Mouse (Mus musculus): Measurements from ENCODE around the gene Man2c1. TPM values are rescaled to one million over a fixed set of nuclear protein-coding genes. Genes with fewer than 3 reads are reported as not detected.
A peak's percentile ranks its signal among the peaks of the same experiment; 100 is the strongest.

Gene Man2c1
- polyA plus RNA-seq, 1 experiment from 2014 or later: 22.3 TPM

DNA sequence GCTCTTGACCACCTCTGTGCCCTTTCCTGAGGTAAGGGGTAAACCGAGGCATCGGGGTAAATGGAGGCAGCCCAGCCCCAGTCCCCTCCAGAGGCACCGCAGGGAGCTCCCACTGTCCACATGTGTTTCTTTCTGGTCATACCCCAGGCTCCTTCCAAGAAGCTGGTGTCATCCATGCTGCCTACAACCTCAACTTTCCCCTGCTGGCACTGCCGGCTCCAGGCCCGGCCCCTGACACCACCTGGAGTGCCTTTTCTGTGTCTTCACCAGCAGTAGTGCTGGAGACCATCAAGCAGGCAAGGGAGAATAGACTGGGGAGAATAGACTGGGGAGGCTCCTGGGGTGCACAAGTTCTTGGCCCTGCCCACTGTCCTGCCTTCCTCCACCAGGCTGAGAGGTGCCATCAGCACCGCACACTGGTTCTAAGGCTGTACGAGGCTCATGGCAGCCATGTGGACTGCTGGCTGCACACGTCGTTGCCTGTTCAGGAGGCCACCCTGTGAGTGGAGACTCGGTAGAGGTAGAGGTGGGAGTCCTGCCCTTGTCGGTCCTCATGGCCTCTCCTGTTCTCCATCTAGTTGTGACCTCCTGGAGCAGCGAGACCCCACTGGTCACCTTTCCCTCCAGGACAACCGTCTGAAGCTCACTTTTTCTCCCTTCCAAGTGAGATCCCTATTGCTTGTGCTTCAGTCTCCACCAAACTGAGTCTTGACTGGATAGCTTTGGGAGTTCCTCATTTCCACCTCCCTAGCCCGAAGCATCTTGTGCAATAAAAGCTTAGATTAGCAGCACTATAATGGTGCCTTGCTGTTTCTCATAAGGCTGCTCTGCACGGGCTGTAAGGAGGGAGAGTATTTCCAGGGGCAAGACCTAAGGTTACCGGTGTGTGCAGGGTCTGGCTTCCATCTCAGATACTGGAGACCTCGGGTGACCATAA is 11.2 kb downstream of the Man2c1 start:
- H3K36me3 ChIP-seq (ENCODE audit: control insufficient read depth, insufficient read depth, low read length): 0 out of 2 replicates have a peak, but pooled peaks cover 9% of the 10 kb centered on the region
- H3K4me2 ChIP-seq (replicated peaks; ENCODE audit: low read depth, low read length): no peak overlapping the region
- DNase-seq (ENCODE audit: low spot score) (no peak), ATAC-seq (ENCODE audit: low FRiP score) (no peak)
- no peaks in the 10 kb centered on the region for H3K9me3 ChIP-seq (ENCODE audit: control insufficient read depth, low read length)
- H3K4me1 ChIP-seq (replicated peaks; ENCODE audit: control insufficient read depth, insufficient read depth, low read length): no peaks in the 10 kb centered on the region
- H3K27ac ChIP-seq (ENCODE audit: low read depth, low read length): no peak overlapping the region
- WGBS: 90% methylated on average over 17 of the region's 17 CpGs
- no peak overlapping the region for H3K9ac ChIP-seq (ENCODE audit: low read depth, low read length)
- H3K27me3 ChIP-seq (ENCODE audit: control insufficient read depth, insufficient read depth, low read length): no peaks in the 10 kb centered on the region
- no peak overlapping the region for H3K4me3 ChIP-seq (ENCODE audit: low read depth, low read length)

DNA sequence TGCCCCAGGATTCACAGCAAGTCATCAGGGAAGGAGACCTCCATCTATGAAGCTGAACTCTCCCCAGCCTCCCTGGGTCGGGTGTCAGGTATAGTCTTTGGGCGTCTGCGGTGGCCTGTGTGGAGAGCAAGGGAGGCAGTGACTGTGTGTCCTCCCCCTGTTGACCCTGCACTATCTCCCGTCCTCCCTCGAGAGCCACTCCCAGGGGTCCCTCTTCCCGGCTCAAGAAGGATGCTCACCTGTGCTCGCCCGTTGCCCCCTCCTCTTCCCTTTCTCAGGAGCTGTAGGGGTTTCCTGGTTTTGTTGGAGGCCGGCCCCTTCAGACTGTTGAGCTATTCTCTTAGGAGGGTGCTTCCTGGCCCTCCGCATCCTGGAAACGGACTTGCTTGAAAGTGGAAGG is 12.7 kb downstream of the Man2c1 start:
- WGBS: 84% methylated on average over 11 of the region's 11 CpGs
- DNase-seq (ENCODE audit: low spot score): no peak
- H3K27ac ChIP-seq (ENCODE audit: low read depth, low read length): no peak overlapping the region
- H3K36me3 ChIP-seq (ENCODE audit: control insufficient read depth, insufficient read depth, low read length): 0 out of 2 replicates have a peak, but pooled peaks cover 6% of the 10 kb centered on the region
- no peaks in the 10 kb centered on the region for H3K4me1 ChIP-seq (replicated peaks; ENCODE audit: control insufficient read depth, insufficient read depth, low read length)
- no peak for ATAC-seq (ENCODE audit: low FRiP score)
- H3K9me3 ChIP-seq (ENCODE audit: control insufficient read depth, low read length): no peaks in the 10 kb centered on the region
- no peak overlapping the region for H3K9ac ChIP-seq (ENCODE audit: low read depth, low read length)
- no peaks in the 10 kb centered on the region for H3K27me3 ChIP-seq (ENCODE audit: control insufficient read depth, insufficient read depth, low read length)
- H3K4me3 ChIP-seq (ENCODE audit: low read depth, low read length): no peak overlapping the region
- H3K4me2 ChIP-seq (replicated peaks; ENCODE audit: low read depth, low read length): no peak overlapping the region

DNA sequence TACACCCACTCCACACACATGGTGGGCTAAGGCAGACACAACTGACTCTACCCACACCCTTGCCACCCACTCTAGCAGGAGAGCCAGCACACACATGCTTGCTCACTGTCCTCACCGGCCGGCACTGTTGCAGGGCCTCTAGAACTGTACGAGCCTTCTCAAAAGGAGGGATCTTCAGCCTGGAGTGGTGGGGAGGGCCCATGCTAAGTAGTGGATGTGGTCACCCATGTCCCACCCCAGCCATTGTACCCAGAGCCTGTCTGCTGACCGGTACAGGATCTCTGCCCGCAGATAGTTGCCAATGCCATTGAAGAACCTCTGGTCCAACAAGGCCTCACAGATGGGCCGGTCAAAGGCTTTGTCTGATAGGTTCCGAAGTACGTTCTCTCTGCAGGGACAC is 14.3 kb downstream of the Man2c1 start:
- Histone ChIP-seq H3K4me1 (replicated peaks; ENCODE audit: control insufficient read depth, insufficient read depth, low read length) (no peaks in the 10 kb centered on the region), H3K9me3 (ENCODE audit: control insufficient read depth, low read length) (no peaks in the 10 kb centered on the region), H3K36me3 (ENCODE audit: control insufficient read depth, insufficient read depth, low read length) (0 out of 2 replicates have a peak, but pooled peaks cover 5% of the 10 kb centered on the region), H3K4me3 (ENCODE audit: low read depth, low read length) (no peak overlapping the region), H3K27me3 (ENCODE audit: control insufficient read depth, insufficient read depth, low read length) (no peaks in the 10 kb centered on the region), H3K27ac (ENCODE audit: low read depth, low read length) (no peak overlapping the region), H3K9ac (ENCODE audit: low read depth, low read length) (no peak overlapping the region), H3K4me2 (replicated peaks; ENCODE audit: low read depth, low read length) (no peak overlapping the region)
- ATAC-seq (ENCODE audit: low FRiP score): no peak
- no peak for DNase-seq (ENCODE audit: low spot score)
- 92% methylated on average over 8 of the region's 8 CpGs for WGBS

DNA sequence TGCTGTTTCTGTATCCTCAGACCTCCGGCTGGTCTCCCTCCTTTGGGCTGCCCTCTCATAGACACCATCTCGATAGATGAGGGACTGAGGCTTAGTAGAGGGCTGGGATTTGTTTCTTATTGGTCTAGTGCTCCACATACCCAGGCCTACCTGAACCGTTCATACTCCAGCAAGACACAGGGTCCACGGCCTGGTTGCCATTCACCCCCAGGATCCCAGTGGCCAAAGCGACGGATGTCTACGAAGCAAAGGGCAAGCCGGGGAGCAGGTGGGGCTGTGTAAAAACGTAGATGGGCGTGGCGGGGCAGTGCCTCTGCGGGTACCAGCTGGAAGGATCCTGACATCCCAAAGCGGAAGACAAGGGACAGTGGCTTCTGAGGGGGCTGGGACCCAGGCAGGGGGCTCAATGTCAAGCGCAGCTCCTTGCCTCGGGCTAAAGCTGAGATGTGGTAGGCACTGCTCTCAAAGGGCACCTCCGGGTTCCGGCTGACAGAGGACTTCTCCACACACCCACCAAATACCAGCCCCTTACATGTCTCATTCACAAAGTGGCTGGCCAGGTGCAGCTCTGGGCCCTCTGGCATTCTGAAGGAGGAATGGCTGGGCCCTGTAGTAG is 16.1 kb downstream of the Man2c1 start:
- Histone ChIP-seq H3K27me3 (ENCODE audit: control insufficient read depth, insufficient read depth, low read length) (no peaks in the 10 kb centered on the region), H3K36me3 (ENCODE audit: control insufficient read depth, insufficient read depth, low read length) (0 out of 2 replicates have a peak, but pooled peaks cover 3% of the 10 kb centered on the region), H3K4me1 (replicated peaks; ENCODE audit: control insufficient read depth, insufficient read depth, low read length) (no peaks in the 10 kb centered on the region), H3K9me3 (ENCODE audit: control insufficient read depth, low read length) (no peaks in the 10 kb centered on the region), H3K27ac (ENCODE audit: low read depth, low read length) (no peak overlapping the region), H3K4me2 (replicated peaks; ENCODE audit: low read depth, low read length) (no peak overlapping the region), H3K9ac (ENCODE audit: low read depth, low read length) (no peak overlapping the region), H3K4me3 (ENCODE audit: low read depth, low read length) (no peak overlapping the region)
- DNase-seq (ENCODE audit: low spot score): no peak
- ATAC-seq (ENCODE audit: low FRiP score): no peak
- 82% methylated on average over 17 of the region's 17 CpGs for WGBS

DNA sequence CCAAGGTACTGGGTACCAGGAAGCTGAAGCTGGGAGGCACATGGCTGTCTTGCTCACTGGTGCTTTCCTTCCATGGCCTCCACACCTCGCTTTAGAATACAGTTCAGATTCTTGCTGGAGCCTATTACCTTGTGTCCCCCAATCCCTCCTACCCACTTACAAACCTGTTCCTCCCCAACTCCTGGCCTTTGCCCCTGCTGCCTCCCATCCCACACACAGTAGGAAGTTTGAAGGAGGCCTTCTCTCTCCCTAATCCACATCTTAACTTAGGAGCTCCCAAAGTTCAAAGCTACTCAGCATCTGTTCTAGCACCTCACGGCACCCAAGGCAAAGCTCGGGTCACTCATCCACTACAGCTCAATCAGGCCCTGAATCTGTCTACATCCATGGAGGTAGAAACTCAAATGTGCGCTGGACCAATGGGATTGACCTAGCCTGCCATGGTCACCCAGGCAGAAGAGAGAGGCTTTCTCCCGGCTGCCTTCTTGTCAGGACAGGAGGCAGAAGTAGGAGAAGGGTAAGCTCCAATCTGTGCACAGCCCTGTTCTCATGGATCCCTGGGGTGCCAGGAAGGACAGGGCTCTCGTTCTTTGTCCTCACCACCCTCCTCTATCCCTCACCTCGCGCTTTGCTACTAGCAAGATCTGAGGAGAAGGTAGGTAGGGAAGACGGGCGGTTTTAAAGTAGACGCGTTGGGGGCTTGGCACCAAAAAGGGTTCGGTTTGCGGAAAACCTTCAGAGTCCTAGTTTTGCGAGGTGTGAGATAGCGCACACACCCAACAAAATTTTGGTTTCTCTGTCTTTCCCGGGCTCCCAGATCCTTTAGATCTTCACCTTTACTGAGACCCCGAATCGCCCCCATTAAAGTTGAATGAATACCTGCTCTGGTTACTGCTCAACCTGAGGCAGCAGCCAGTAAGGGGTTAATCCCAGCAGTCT is 17.0 kb downstream of the Man2c1 start:
- ATAC-seq (ENCODE audit: low FRiP score): peak; percentile 50

DNA sequence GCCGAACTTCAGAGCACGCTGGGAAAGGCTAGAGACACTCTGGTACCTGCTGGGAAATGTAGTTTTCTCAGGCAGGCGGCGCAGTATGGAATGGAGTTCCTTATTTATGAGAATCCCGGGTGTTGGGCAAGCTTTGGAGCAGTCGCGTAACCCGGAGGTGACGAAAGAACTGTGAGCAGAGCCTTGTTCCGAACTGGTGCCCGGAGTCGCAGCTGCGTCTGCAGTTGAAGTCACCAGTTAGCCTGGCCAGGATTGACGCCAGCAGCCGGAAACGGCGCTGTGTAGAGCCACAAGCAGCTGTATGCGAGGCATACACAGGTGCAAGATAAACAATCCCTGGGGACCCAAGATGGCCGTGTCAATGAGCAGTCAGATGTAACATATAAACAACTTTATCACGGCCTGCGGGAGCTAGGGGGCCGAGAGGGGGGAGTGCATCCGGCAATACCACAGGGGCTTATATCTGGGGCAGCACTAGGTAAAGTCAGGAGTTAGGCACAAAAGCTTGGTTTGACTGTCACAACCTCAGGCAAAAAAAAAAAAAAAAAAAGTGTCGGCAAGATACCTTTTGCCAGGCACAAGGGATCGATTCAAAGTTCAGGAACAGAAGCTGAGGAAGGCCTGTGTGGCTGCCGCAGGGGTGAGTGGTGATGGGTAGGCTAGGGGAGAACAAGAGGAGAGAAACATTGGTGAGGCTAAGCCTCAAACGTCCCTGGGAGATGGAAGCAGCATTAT is 17.8 kb downstream of the Man2c1 start, which contains the start of gene Neil1:
Gene Neil1 (minus strand): TSS at position 162 of the 735 bp plus-strand sequence.
- H3K36me3 ChIP-seq (ENCODE audit: control insufficient read depth, insufficient read depth, low read length): no peaks in the 10 kb centered on the region
- H3K9me3 ChIP-seq (ENCODE audit: control insufficient read depth, low read length): no peaks in the 10 kb centered on the region
- peak within 1 kb of the TSS; percentile 50 for H3K4me3 ChIP-seq (ENCODE audit: low read depth, low read length)
- H3K4me1 ChIP-seq (replicated peaks; ENCODE audit: control insufficient read depth, insufficient read depth, low read length): no peaks in the 10 kb centered on the region
- H3K27me3 ChIP-seq (ENCODE audit: control insufficient read depth, insufficient read depth, low read length): no peaks in the 10 kb centered on the region
- H3K4me2 ChIP-seq (replicated peaks; ENCODE audit: low read depth, low read length): peak within 1 kb of the TSS; percentile 53
- peak within 1 kb of the TSS; percentile 79 for H3K27ac ChIP-seq (ENCODE audit: low read depth, low read length)
- 1% methylated on average over 27 of the region's 27 CpGs for WGBS
- peak within 1 kb of the TSS; percentile 69 for H3K9ac ChIP-seq (ENCODE audit: low read depth, low read length)
- ATAC-seq (ENCODE audit: low FRiP score) (peak; percentile 93), DNase-seq (ENCODE audit: low spot score) (peak; percentile 88)

More for the DNA sequence above, 17.0 kb downstream of the Man2c1 start:
- peak; percentile 6 for DNase-seq (ENCODE audit: low spot score)
- H3K9ac ChIP-seq (ENCODE audit: low read depth, low read length): peak overlapping the region; percentile 69
- H3K4me1 ChIP-seq (replicated peaks; ENCODE audit: control insufficient read depth, insufficient read depth, low read length): no peaks in the 10 kb centered on the region
- H3K27me3 ChIP-seq (ENCODE audit: control insufficient read depth, insufficient read depth, low read length): no peaks in the 10 kb centered on the region
- 9% methylated on average over 19 of the region's 19 CpGs for WGBS
- H3K9me3 ChIP-seq (ENCODE audit: control insufficient read depth, low read length): no peaks in the 10 kb centered on the region
- H3K36me3 ChIP-seq (ENCODE audit: control insufficient read depth, insufficient read depth, low read length): no peaks in the 10 kb centered on the region
- peak overlapping the region; percentile 50 for H3K4me3 ChIP-seq (ENCODE audit: low read depth, low read length)
- H3K4me2 ChIP-seq (replicated peaks; ENCODE audit: low read depth, low read length): peak overlapping the region; percentile 53
- H3K27ac ChIP-seq (ENCODE audit: low read depth, low read length): 0 out of 2 replicates have a peak overlapping the region, but pooled peaks have one; percentile 19

DNA sequence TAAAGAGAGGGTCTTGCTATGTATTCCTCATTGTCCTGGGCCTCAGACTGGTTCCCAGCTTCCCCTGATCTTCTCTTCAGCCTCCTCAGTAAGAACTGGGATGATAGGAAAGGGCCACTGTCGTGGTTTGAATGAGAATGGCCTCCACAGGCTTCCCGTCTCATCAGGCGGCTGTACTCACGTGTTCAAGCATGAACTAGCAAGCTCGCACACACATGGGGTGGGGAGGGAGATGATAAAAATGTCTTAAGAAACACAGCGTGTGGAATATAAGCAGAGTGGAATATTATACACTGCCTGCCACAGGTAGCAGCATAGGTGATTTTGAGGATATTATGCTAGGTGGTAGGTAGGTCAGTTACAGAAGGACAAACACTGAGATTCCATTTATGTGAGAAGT is 18.5 kb downstream of the Man2c1 start:
- ATAC-seq (ENCODE audit: low FRiP score) (no peak), DNase-seq (ENCODE audit: low spot score) (no peak)
- no peaks in the 10 kb centered on the region for H3K36me3 ChIP-seq (ENCODE audit: control insufficient read depth, insufficient read depth, low read length)
- no peaks in the 10 kb centered on the region for H3K4me1 ChIP-seq (replicated peaks; ENCODE audit: control insufficient read depth, insufficient read depth, low read length)
- H3K9me3 ChIP-seq (ENCODE audit: control insufficient read depth, low read length): no peaks in the 10 kb centered on the region
- 75% methylated on average over 6 of the region's 6 CpGs for WGBS
- no peak overlapping the region for H3K27ac ChIP-seq (ENCODE audit: low read depth, low read length)
- H3K4me2 ChIP-seq (replicated peaks; ENCODE audit: low read depth, low read length): peak overlapping the region; percentile 53
- no peak overlapping the region for H3K4me3 ChIP-seq (ENCODE audit: low read depth, low read length)
- H3K27me3 ChIP-seq (ENCODE audit: control insufficient read depth, insufficient read depth, low read length): no peaks in the 10 kb centered on the region
- peak overlapping the region; percentile 46 for H3K9ac ChIP-seq (ENCODE audit: low read depth, low read length)

DNA sequence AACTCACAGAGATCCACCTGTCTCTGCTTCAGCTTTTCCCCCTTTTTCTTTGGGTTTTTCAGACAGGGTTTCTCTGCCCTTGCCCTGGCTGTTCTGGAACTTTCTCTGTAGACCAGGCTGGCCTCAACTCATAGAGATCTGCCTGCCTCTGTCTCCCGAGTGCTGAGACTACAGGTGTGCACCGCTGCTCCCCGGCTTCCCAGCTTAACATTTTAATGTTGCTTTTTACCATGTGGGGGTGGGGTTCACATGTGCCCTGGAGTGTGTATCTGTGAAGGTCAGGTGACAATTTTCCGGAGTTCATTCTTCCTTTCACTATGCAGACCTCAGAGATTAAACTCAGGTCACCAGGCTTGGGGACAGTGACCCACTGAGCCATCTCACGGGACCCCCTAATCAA is 19.7 kb downstream of the Man2c1 start:
- Histone ChIP-seq H3K27me3 (ENCODE audit: control insufficient read depth, insufficient read depth, low read length) (no peaks in the 10 kb centered on the region), H3K4me3 (ENCODE audit: low read depth, low read length) (no peak overlapping the region), H3K4me1 (replicated peaks; ENCODE audit: control insufficient read depth, insufficient read depth, low read length) (no peaks in the 10 kb centered on the region), H3K36me3 (ENCODE audit: control insufficient read depth, insufficient read depth, low read length) (no peaks in the 10 kb centered on the region), H3K9me3 (ENCODE audit: control insufficient read depth, low read length) (no peaks in the 10 kb centered on the region), H3K4me2 (replicated peaks; ENCODE audit: low read depth, low read length) (no peak overlapping the region), H3K27ac (ENCODE audit: low read depth, low read length) (no peak overlapping the region), H3K9ac (ENCODE audit: low read depth, low read length) (no peak overlapping the region)
- ATAC-seq (ENCODE audit: low FRiP score): no peak
- 85% methylated on average over 5 of the region's 5 CpGs for WGBS
- DNase-seq (ENCODE audit: low spot score): no peak
